Mouse (Mus musculus) forebrain, postnatal 0 days (tissue): ENCODE results near the gene Colgalt2. TPM values are rescaled to one million over a fixed set of nuclear protein-coding genes. Genes with fewer than 3 reads are reported as not detected.

Experiments
- ATAC-seq: fragments of 200-750 bp; cut with Nextera tagmentation; 2 replicates; pipeline ENCODE4 v1.8.0; 2017; ENCODE audit warnings: mild to moderate bottlenecking, moderate library complexity
- DNase-seq: peaks from one replicate; pipeline ENCODE4 v3.0.0-alpha.2; 2015
- H3K27ac ChIP-seq: fragments of 300-500 bp; sonication (generic); 2 replicates; pipeline ENCODE4 v1.5.1; 2014; ENCODE audit warnings: low read depth, mild to moderate bottlenecking, antibody characterized with exemption, low read length, moderate library complexity, mixed read lengths
- H3K27me3 ChIP-seq: fragments of 300-500 bp; sonication (generic); 2 replicates; pipeline ENCODE4 v1.6.1; 2014; ENCODE audit warnings: mild to moderate bottlenecking, low read length, mixed read lengths; ENCODE audit not compliant: insufficient read depth
- H3K36me3 ChIP-seq: fragments of 300-500 bp; sonication (generic); 2 replicates; pipeline ENCODE4 v1.6.1; 2014; ENCODE audit warnings: mild to moderate bottlenecking, moderate library complexity; ENCODE audit not compliant: insufficient read depth
- H3K4me1 ChIP-seq: fragments of 300-500 bp; sonication (generic); 2 replicates; pipeline ENCODE4 v1.6.1; 2014; ENCODE audit warnings: antibody characterized with exemption; ENCODE audit not compliant: insufficient read depth
- H3K4me2 ChIP-seq: fragments of 300-500 bp; sonication (generic); 2 replicates; pipeline ENCODE4 v1.6.1; 2014; ENCODE audit warnings: low read depth, mild to moderate bottlenecking, moderate library complexity
- H3K4me3 ChIP-seq: fragments of 300-500 bp; sonication (generic); 2 replicates; pipeline ENCODE4 v1.5.1; 2014; ENCODE audit warnings: low read depth, low read length, mixed read lengths
- H3K9ac ChIP-seq: fragments of 300-500 bp; sonication (generic); 2 replicates; pipeline ENCODE4 v1.6.1; 2014; ENCODE audit warnings: mild to moderate bottlenecking
- H3K9me3 ChIP-seq: fragments of 300-500 bp; sonication (generic); 2 replicates; pipeline ENCODE4 v1.6.1; 2016; ENCODE audit warnings: low read length
- CTCF ChIP-seq: sonication (generic); IDR thresholded peaks from 2 replicates; pipeline ENCODE4 v1.5.1; 2016; ENCODE audit warnings: antibody characterized with exemption, control low read depth, low read depth
- WGBS: fragments of 180-500 bp; shearing (Covaris S2); extraction: QIAGEN DNeasy Blood & Tissue Kit; methylation state at CpG from one replicate; pipeline ENCODE4 v1.1.7; 2014; 5-methylcytosine and 5-hydroxymethylcytosine counted together
- polyA plus RNA-seq: library from polyadenylated mRNA; unstranded; fragments of >200 nt; fragmentation: Nextera tagmentation; extraction: Ambion mirVana; gene quantifications from 2 replicates; pipeline ENCODE4 v1.2.1, GENCODE M21; 2015
- total RNA-seq: library from RNA; depleted of rRNA; stranded (reverse); fragments of >200 nt; gene quantifications from 2 replicates; pipeline ENCODE4 v1.2.3, GENCODE M21; 2014

Colgalt2 gene
- total and polyA plus RNA-seq, 2 experiments from 2014 or later: 3.7 to 6.4 TPM

DNA sequence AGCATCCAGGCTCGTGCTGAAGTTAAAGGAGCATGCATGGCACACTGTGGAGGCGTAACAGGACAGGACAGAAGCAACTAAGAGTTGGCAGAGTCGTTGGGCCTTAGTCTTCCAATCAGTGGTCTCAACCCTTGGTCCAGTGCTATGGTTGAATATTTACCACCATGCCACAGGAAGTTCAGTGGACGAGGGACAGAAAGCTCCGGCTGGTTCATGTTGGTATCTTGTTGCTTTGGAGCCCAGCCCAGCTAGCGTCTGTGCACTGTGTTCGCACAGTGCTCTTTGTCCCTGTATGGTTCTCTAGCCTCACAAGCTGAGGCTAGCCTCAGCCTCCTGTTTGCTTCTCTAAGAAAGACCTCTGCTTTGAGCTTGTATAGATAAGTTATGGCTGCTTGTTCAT is 134.9 kb downstream of the Colgalt2 start:
- Histone ChIP-seq H3K36me3 (peaks cover 27% of the 10 kb centered on the region), H3K4me2 (no peak overlapping the region), H3K4me1 (no peaks in the 10 kb centered on the region), H3K9ac (no peak overlapping the region), H3K4me3 (no peak overlapping the region), H3K27me3 (no peaks in the 10 kb centered on the region), H3K9me3 (no peaks in the 10 kb centered on the region), H3K27ac (no peak overlapping the region)
- no peak for ATAC-seq
- no peak for TF ChIP-seq CTCF
- DNase-seq: no peak
- WGBS: 90% methylated on average over 7 of the region's 7 CpGs

DNA sequence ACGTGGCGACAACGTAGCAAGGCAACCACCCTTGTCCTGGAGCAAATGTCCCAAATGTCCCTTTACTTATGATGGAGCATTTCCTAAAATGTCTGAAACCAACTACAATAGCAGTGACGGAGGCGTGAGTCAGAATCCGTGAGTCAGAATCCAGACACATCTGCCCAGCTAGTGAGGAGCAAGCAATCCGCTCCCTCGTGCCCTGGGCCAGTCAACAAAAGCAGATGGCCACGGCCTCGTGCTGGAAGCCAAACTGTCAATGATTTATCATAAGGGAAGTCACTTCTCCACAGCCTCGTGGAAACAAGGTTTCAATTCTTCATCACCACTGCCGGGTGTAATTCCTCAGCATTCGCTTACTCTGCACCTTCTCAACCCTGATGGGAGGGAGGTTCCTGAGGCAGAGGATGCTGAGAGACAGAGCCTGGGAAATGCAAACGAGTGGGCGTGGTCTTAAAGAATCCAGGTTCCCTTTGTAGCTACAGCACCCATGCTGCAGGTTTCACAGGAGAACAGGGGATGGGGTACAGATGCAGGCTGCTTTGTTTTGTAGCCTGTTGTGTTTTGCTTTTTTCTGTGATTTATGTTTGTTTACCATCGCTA is 136.9 kb downstream of the Colgalt2 start:
- H3K27ac ChIP-seq: no peak overlapping the region
- H3K4me1 ChIP-seq: no peaks in the 10 kb centered on the region
- H3K27me3 ChIP-seq: no peaks in the 10 kb centered on the region
- H3K4me3 ChIP-seq: no peak overlapping the region
- no peak overlapping the region for H3K9ac ChIP-seq
- no peak overlapping the region for H3K4me2 ChIP-seq
- DNase-seq (no peak), ATAC-seq (peak; percentile 58; the same call in 1 of the 2 replicates)
- TF ChIP-seq CTCF: no peak
- H3K36me3 ChIP-seq: peaks cover 19% of the 10 kb centered on the region
- 57% methylated on average over 16 of the region's 16 CpGs for WGBS
- no peaks in the 10 kb centered on the region for H3K9me3 ChIP-seq

DNA sequence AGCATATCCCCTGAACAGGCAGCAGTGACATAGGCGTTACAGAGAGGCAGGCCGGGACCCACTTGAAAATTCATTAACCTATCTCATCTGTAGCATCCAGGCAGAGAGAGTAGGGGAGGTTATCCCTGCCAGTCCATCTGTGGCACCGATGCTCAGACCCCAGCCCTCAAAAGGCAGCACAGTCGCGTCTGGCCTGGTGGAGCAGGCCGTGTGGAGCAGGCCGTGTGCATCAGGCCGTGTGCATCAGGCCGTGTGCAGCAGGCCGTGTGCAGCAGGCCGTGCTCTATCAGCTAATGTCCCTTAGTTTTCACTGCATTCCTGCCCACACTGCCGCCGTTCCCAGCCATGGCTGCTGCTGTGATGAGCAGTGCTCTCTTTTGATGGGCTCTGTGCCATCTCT is 137.6 kb downstream of the Colgalt2 start:
- peaks cover 24% of the 10 kb centered on the region for H3K36me3 ChIP-seq
- H3K4me1 ChIP-seq: no peaks in the 10 kb centered on the region
- H3K27ac ChIP-seq: no peak overlapping the region
- H3K9ac ChIP-seq: no peak overlapping the region
- peak; percentile 10; the same call in 1 of the 2 replicates for ATAC-seq
- H3K9me3 ChIP-seq: no peaks in the 10 kb centered on the region
- 79% methylated on average over 13 of the region's 13 CpGs for WGBS
- no peak for TF ChIP-seq CTCF
- no peak overlapping the region for H3K4me2 ChIP-seq
- no peak overlapping the region for H3K4me3 ChIP-seq
- no peaks in the 10 kb centered on the region for H3K27me3 ChIP-seq
- DNase-seq: no peak

DNA sequence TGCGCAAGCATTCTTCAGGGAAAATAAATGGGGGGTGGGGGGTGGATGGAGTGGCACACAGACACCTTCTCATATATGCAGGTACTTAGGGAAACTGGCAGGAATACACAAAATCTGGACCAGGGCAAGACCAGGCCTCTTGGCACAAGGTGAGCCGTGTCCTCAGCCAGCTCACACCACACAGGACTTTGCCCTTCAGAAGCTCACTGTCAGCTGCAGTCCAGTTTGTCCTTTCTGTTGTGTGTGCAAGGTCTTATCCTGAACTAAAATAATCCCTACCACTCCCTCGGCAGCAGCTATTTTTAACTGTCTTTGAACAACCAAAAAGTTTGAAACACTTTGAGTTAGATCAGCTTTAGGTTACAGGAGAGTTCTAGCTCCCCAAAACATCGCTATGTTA is 139.2 kb downstream of the Colgalt2 start:
- H3K27me3 ChIP-seq: no peaks in the 10 kb centered on the region
- DNase-seq (no peak), ATAC-seq (no peak)
- TF ChIP-seq CTCF: no peak
- H3K4me1 ChIP-seq: no peaks in the 10 kb centered on the region
- WGBS: 92% methylated on average over 4 of the region's 4 CpGs
- no peak overlapping the region for H3K9ac ChIP-seq
- H3K4me3 ChIP-seq: no peak overlapping the region
- peaks cover 36% of the 10 kb centered on the region for H3K36me3 ChIP-seq
- no peaks in the 10 kb centered on the region for H3K9me3 ChIP-seq
- H3K4me2 ChIP-seq: no peak overlapping the region
- no peak overlapping the region for H3K27ac ChIP-seq

DNA sequence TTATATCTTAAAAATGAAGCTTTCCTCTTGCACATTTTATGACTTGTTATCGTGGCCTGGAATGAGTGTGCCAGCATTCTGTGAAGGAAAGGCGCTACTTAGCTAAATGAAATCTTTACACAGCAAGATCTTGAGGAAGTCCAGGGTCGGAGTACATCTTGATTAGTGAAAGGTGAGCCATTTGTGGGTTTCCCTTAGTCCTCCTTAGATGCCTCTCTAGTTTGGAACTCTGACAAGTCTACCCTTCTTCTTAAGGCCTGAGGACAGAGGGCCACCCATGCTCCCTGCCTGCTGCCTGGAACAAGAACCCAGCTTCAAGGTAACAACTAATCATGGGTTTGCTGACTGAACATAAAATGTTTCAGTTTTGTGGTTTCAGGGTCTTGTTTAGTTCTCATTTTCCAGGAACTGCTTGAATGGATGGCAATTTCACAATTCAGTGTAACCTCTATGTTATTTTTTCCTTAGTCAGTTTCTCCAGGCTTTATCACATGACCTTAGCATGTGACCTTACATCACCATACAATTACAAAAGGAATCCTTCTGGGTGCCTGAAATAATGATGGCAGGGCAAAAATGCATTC is 140.8 kb downstream of the Colgalt2 start:
- TF ChIP-seq CTCF: no peak

DNA sequence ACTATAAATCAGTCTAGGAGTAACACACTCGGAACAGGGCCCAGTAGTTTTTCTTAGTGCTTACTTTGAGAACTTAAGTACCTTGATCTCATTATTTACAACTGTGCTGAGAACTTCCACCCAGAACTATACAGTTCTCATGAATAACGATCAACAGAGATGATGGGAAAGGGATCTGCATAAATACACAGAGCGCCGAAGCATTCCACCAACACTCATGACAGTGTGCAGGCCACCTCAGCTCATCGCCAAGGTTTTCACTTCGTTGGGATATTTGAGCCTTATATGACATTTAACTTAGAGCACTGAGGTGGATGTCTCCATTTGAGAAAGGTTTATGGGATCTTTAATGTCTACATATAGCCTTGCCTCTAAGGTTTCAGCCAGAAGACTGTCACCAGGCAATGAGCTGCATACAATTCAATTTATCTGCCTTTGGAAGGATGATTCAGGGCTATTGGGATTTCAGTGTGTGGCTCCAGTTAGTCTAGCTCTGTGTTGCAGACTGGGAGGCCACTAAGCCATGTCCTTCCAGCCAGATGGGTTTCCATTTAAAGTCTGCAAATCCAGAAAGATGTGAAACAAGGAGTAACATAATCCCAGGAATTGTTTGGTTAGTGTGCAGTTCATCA is 143.2 kb downstream of the Colgalt2 start:
- Histone ChIP-seq H3K4me2 (no peak overlapping the region), H3K9me3 (no peaks in the 10 kb centered on the region), H3K4me1 (no peaks in the 10 kb centered on the region), H3K9ac (no peak overlapping the region), H3K4me3 (no peak overlapping the region), H3K27me3 (no peaks in the 10 kb centered on the region), H3K27ac (no peak overlapping the region), H3K36me3 (peaks cover 26% of the 10 kb centered on the region)
- ATAC-seq (no peak), DNase-seq (no peak)
- TF ChIP-seq CTCF: no peak
- whole genome bisulfite sequencing: 93% methylated on average over 6 of the region's 6 CpGs

More for the DNA sequence above, 140.8 kb downstream of the Colgalt2 start:
- DNase-seq: no peak
- 92% methylated on average over 3 of the region's 3 CpGs for WGBS
- no peaks in the 10 kb centered on the region for H3K4me1 ChIP-seq
- no peak overlapping the region for H3K4me3 ChIP-seq
- H3K9ac ChIP-seq: no peak overlapping the region
- H3K27ac ChIP-seq: no peak overlapping the region
- H3K9me3 ChIP-seq: no peaks in the 10 kb centered on the region
- H3K36me3 ChIP-seq: peaks cover 40% of the 10 kb centered on the region
- H3K4me2 ChIP-seq: no peak overlapping the region
- no peaks in the 10 kb centered on the region for H3K27me3 ChIP-seq
- no peak for ATAC-seq

DNA sequence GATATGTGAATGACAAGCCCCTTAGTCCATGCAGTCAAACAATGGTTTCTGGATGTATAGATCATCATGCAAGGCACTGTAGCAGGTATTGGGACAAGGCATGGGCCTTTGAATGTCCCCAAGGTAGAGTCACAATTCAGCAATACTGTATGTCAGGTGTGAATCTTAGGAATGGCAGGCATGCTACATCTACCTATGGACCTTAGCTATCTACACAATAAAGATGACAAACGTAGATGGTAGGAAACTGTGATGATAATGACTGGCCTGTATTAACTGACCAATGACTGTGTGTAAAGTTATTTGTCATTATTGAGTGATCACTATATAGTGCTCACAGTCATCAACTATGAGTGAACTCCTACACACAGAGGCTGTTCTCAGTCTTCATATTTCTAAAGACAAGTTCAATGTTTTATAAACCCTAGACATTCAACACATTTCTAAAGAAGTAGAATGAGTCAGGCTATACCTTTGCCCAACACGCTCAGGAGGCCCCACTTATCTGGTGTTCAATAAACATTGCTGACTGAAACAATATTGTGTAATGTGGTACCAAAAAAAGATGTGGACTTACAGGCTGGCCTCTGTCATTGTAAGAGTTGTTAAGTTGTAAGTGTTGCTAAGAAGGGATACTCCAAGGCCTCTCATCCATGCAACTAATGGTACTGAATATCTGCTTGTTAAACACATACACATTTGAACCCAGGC is 144.0 kb downstream of the Colgalt2 start:
- H3K9me3 ChIP-seq: no peaks in the 10 kb centered on the region
- no peak for TF ChIP-seq CTCF
- H3K4me3 ChIP-seq: no peak overlapping the region
- H3K27me3 ChIP-seq: no peaks in the 10 kb centered on the region
- ATAC-seq: no peak
- H3K9ac ChIP-seq: no peak overlapping the region
- WGBS: 91% methylated on average over 2 of the region's 2 CpGs
- no peaks in the 10 kb centered on the region for H3K4me1 ChIP-seq
- DNase-seq: no peak
- H3K36me3 ChIP-seq: peaks cover 26% of the 10 kb centered on the region
- no peak overlapping the region for H3K27ac ChIP-seq
- H3K4me2 ChIP-seq: no peak overlapping the region
